Mouse (Mus musculus) WW6 (cell line): ENCODE data around the gene Agr3.

Experiments used
- DNase-seq: peaks from one replicate; pipeline ENCODE4 v3.0.0-alpha.2; 2013; ENCODE audit warnings: low read depth, low spot score

The Agr3 gene

GRCm38 (mm10) chr12:35983472-35983871 is 58.1 kb downstream of the Agr3 start:
- DNase-seq = no peak

DNA sequence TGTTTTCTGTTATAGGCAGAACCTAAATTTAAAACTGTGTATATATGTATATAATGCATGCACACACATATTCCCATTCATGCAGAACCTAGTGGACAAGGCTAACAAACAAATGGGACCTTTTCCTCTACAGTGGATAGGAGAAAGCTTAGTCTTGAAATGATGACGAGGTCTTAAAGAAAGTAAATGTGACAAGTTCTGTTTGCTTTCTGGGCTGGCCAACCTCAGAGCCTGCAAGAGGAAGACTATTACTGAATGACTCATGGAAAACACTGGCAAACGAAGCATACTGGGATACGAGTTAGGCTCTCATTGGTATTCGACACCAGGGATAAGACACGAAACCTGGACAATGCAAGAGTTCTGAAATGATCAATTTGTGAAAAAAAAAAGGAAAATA is 59.3 kb downstream of the Agr3 start:
- DNase-seq = no peak

GRCm38 (mm10) chr12:35992711-35993110 is 67.3 kb downstream of the Agr3 start, which contains the start of gene Agr2:
Agr2 (plus strand) TSS chr12:35992907.
- no peak for DNase-seq

GRCm38 (mm10) chr12:35993583-35993982 is 68.2 kb downstream of the Agr3 start:
- DNase-seq = no peak

DNA sequence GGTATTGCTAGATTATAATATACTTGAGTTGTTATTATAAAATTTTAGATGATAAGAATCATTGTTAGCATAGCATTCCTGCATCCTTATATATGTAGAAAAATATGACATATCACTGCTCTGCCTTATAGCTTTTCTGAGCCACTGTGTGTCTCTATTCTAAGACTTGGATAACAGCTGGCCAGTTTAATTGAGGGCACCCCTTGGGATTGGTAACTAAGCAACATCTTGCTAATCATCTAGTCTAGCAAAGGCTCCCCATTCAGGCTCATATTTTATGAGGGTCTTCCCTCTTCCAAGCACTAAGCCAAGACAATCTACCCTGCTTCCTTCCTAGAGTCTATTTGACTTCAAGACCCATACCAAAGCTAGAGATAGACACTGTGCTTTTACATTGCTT is 68.7 kb downstream of the Agr3 start:
- no peak for DNase-seq

GRCm38 (mm10) chr12:35995799-35996198 is 70.4 kb downstream of the Agr3 start:
- DNase-seq = peak; percentile 18
